Mouse (Mus musculus) stomach, postnatal 0 days (tissue): ENCODE measurements around the gene 6430550D23Rik.

Source experiments
- CTCF ChIP-seq: IDR thresholded peaks from 2 replicates; pipeline ENCODE4 v1.5.1; 2016; ENCODE audit warnings: antibody characterized with exemption, low read depth, mild to moderate bottlenecking, moderate library complexity
- EP300 ChIP-seq: optimal IDR thresholded peaks from 2 replicates; pipeline ENCODE3; 2016; ENCODE audit warnings: antibody characterized with exemption

- no peak for TF ChIP-seq CTCF
- TF ChIP-seq EP300, result no peak
Measured at GRCm38 (mm10) chr2:156039390-156039789, 31.6 kb upstream of the 6430550D23Rik start.
